Mouse (Mus musculus): ENCODE data around the gene Pdzrn3. TPM values are rescaled to one million over a fixed set of nuclear protein-coding genes. Genes with fewer than 3 reads are reported as not detected.
A peak's percentile ranks its signal among the peaks of the same experiment; 100 is the strongest.

The Pdzrn3 gene
- polyA plus RNA-seq, 1 experiment from 2014 or later, result 27.3 TPM

DNA sequence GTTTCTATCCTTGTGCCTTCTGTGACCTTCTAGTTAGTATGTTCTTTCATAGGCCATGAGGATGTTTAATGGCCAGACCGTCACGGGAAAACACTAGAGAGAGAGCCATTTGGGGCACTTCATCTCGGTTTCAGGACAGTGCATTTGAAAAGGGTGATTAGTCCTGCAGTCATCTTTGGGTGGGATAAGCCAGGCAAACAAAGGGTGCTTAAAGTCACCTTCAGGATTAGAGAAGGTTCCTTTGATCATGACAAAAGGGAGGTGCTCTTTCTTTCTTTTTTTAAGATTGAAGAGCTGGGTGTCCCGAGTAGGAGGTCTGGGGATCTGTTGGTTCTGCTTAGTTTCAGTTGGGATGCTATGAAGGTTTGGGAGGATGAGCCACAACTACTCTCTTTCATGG lies 105.4 kb downstream of the Pdzrn3 start:
- no peak overlapping the region for H3K4me2 ChIP-seq (ENCODE audit: low read depth)
- H3K9ac ChIP-seq (ENCODE audit: low read length), result no peak overlapping the region
- DNase-seq (ENCODE audit: low spot score) (no peak), ATAC-seq (ENCODE audit: insufficient read depth, low FRiP score, low TSS enrichment) (no peak)
- H3K36me3 ChIP-seq (ENCODE audit: control insufficient read depth, insufficient read depth, low read length), result no peaks in the 10 kb centered on the region
- H3K4me1 ChIP-seq (ENCODE audit: control insufficient read depth, insufficient read depth, low read length), result peaks cover 23% of the 10 kb centered on the region
- H3K27me3 ChIP-seq (ENCODE audit: control insufficient read depth, insufficient read depth, low read length), result no peaks in the 10 kb centered on the region
- H3K4me3 ChIP-seq (ENCODE audit: low read depth, low read length), result no peak overlapping the region
- H3K27ac ChIP-seq (ENCODE audit: low read depth, low read length), result no peak overlapping the region
- no peaks in the 10 kb centered on the region for H3K9me3 ChIP-seq (ENCODE audit: control insufficient read depth, low read length)
- WGBS, result 5% methylated on average over 4 of the region's 4 CpGs

DNA sequence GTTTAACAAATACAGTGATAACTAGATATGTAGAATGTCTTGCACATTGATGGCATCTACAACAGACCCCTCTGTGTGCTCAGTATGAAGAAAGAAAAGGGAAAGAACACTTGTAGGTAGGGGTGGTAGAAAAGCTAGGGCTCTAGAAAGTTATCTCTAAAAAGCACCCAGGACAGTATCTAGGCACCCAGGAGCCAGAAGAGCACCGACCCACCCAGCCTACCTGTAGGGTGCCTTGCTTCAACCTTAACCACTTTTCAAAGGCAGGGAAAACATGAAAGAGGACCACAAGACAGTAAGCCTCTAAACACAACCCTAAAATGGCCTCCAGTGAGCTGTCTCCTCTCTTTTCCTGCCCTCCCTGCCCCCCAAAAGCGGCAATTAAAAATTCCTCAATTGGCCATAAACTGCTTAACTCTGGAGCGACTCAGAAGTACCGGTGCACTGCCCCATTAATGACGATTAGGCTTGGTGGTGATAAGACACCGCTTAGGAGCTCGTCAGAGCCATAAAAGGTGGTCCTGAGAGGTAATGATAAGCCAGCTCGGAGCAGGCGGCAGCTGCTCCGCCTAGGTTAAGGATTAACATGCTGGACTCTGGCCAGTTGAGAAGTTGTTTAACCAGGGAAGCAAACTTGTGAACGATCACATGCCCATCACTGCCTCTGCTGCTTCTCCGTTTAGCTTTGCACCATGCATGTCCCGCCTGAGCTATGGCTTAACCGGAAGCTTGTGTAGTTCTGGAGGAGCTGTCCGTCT lies 106.1 kb downstream of the Pdzrn3 start:
- Histone ChIP-seq H3K27ac (ENCODE audit: low read depth, low read length) (no peak overlapping the region), H3K4me2 (ENCODE audit: low read depth) (no peak overlapping the region), H3K4me3 (ENCODE audit: low read depth, low read length) (no peak overlapping the region), H3K9ac (ENCODE audit: low read length) (no peak overlapping the region), H3K4me1 (ENCODE audit: control insufficient read depth, insufficient read depth, low read length) (peaks cover 26% of the 10 kb centered on the region), H3K9me3 (ENCODE audit: control insufficient read depth, low read length) (no peaks in the 10 kb centered on the region), H3K36me3 (ENCODE audit: control insufficient read depth, insufficient read depth, low read length) (no peaks in the 10 kb centered on the region), H3K27me3 (ENCODE audit: control insufficient read depth, insufficient read depth, low read length) (no peaks in the 10 kb centered on the region)
- no peak for ATAC-seq (ENCODE audit: insufficient read depth, low FRiP score, low TSS enrichment)
- WGBS, result 24% methylated on average over 15 of the region's 15 CpGs
- DNase-seq (ENCODE audit: low spot score), result no peak

DNA sequence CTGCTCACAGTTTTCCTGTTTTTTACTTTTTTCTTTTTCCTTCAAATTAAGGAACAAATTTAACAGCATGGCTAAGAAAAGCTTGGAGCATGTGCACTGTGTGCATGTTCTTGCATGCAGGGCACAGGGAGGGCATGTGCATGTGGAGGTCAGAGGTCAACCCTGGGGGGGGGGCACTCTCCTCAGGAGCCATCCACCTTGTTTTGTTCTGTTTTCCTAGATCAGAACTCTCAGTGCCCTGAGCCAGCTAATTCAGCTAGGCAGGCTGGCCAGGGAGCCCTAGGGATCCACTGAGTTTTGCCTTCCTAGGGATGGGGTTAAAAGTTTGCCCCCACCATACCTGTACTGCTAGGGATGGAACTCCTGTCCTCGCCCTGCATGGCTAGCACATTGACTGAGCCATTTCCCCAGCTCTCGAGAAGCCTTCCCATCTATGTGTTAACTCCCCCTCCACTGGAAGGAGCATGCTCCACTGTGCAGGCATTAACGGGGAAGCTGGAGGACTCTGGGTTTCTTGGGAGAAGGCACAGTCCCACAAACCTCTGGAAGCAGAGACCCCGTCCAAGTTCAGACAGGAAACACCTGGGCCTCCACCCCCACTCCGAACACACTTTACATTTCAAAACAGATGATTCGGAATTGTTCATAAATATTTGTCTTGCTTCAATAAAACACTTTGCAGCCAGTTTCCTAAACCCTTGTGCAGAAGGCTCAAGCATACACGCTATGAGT lies 107.4 kb downstream of the Pdzrn3 start:
- ATAC-seq (ENCODE audit: insufficient read depth, low FRiP score, low TSS enrichment) (no peak), DNase-seq (ENCODE audit: low spot score) (no peak)
- H3K9me3 ChIP-seq (ENCODE audit: control insufficient read depth, low read length), result no peaks in the 10 kb centered on the region
- no peak overlapping the region for H3K9ac ChIP-seq (ENCODE audit: low read length)
- no peak overlapping the region for H3K27ac ChIP-seq (ENCODE audit: low read depth, low read length)
- no peaks in the 10 kb centered on the region for H3K27me3 ChIP-seq (ENCODE audit: control insufficient read depth, insufficient read depth, low read length)
- H3K4me1 ChIP-seq (ENCODE audit: control insufficient read depth, insufficient read depth, low read length), result peaks cover 26% of the 10 kb centered on the region
- no peak overlapping the region for H3K4me3 ChIP-seq (ENCODE audit: low read depth, low read length)
- H3K36me3 ChIP-seq (ENCODE audit: control insufficient read depth, insufficient read depth, low read length), result no peaks in the 10 kb centered on the region
- no peak overlapping the region for H3K4me2 ChIP-seq (ENCODE audit: low read depth)
- 47% methylated on average over 7 of the region's 7 CpGs for WGBS

- ATAC-seq (ENCODE audit: insufficient read depth, low FRiP score, low TSS enrichment), result no peak
- H3K27ac ChIP-seq (ENCODE audit: low read depth, low read length), result no peak overlapping the region
- 42% methylated on average over 10 of the region's 10 CpGs for WGBS
Measured at GRCm38 (mm10) chr6:101269335-101270094, 108.2 kb downstream of the Pdzrn3 start.

DNA sequence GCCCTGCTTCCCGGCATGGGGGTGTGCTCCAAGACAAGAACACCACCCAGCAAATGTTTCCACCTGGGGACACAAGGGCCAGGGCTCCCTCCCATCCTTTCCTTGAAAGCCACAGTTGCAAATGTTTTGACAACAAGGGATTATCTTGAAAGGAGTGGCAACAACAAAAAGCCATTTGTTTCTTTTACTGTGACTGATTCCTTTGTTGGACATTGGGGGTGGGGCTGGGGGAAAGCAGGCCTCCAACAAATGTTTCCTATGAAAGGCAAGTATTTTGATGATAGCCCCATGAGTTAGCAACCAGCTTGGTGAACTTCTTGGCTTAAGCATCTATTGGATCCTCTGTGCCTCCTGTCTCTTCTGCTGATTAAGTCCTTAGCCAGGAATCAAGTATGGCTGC lies 109.4 kb downstream of the Pdzrn3 start:
- WGBS, result 7% methylated on average over 1 of the region's 1 CpGs
- Histone ChIP-seq H3K4me3 (ENCODE audit: low read depth, low read length) (no peak overlapping the region), H3K9ac (ENCODE audit: low read length) (no peak overlapping the region), H3K36me3 (ENCODE audit: control insufficient read depth, insufficient read depth, low read length) (no peaks in the 10 kb centered on the region), H3K9me3 (ENCODE audit: control insufficient read depth, low read length) (no peaks in the 10 kb centered on the region), H3K4me1 (ENCODE audit: control insufficient read depth, insufficient read depth, low read length) (peaks cover 37% of the 10 kb centered on the region), H3K27me3 (ENCODE audit: control insufficient read depth, insufficient read depth, low read length) (no peaks in the 10 kb centered on the region), H3K27ac (ENCODE audit: low read depth, low read length) (no peak overlapping the region), H3K4me2 (ENCODE audit: low read depth) (no peak overlapping the region)
- ATAC-seq (ENCODE audit: insufficient read depth, low FRiP score, low TSS enrichment) (no peak), DNase-seq (ENCODE audit: low spot score) (no peak)

More at GRCm38 (mm10) chr6:101269335-101270094, 108.2 kb downstream of the Pdzrn3 start:
- Histone ChIP-seq H3K27me3 (ENCODE audit: control insufficient read depth, insufficient read depth, low read length) (no peaks in the 10 kb centered on the region), H3K4me3 (ENCODE audit: low read depth, low read length) (no peak overlapping the region), H3K36me3 (ENCODE audit: control insufficient read depth, insufficient read depth, low read length) (no peaks in the 10 kb centered on the region), H3K4me1 (ENCODE audit: control insufficient read depth, insufficient read depth, low read length) (peaks cover 30% of the 10 kb centered on the region), H3K9ac (ENCODE audit: low read length) (no peak overlapping the region; the same call in 1 of the 2 replicates), H3K4me2 (ENCODE audit: low read depth) (no peak overlapping the region), H3K9me3 (ENCODE audit: control insufficient read depth, low read length) (no peaks in the 10 kb centered on the region)
- DNase-seq (ENCODE audit: low spot score), result no peak

DNA sequence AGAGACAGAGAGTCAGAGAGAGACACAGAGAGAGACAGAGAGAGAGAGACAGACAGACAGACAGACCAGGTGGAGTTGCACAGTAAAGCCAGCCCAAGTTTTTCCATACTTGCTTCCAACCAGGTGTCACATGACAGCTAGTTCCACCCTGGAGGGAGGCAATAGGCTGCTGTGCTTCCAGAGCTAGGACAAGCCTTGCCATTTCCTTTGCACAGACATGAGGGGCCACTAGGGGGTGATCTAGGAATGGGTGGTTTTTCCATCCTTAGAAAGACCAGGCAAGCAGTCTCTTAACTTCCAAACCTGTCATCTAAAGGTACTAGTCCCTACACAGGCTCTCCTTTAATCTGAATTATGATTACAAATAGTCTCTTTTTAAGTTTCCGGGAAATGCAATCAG lies 110.9 kb downstream of the Pdzrn3 start:
- no peak overlapping the region for H3K4me2 ChIP-seq (ENCODE audit: low read depth)

GRCm38 (mm10) chr6:101263544-101263943 lies 114.2 kb downstream of the Pdzrn3 start:
- Histone ChIP-seq H3K36me3 (ENCODE audit: control insufficient read depth, insufficient read depth, low read length) (no peaks in the 10 kb centered on the region), H3K4me2 (ENCODE audit: low read depth) (no peak overlapping the region), H3K4me1 (ENCODE audit: control insufficient read depth, insufficient read depth, low read length) (peaks cover 22% of the 10 kb centered on the region), H3K27ac (ENCODE audit: low read depth, low read length) (no peak overlapping the region; the same call in 1 of the 2 replicates), H3K4me3 (ENCODE audit: low read depth, low read length) (no peak overlapping the region), H3K9ac (ENCODE audit: low read length) (no peak overlapping the region), H3K27me3 (ENCODE audit: control insufficient read depth, insufficient read depth, low read length) (no peaks in the 10 kb centered on the region), H3K9me3 (ENCODE audit: control insufficient read depth, low read length) (no peaks in the 10 kb centered on the region)
- DNase-seq (ENCODE audit: low spot score) (peak; percentile 52), ATAC-seq (ENCODE audit: insufficient read depth, low FRiP score, low TSS enrichment) (peak; percentile 32)
- WGBS, result 3% methylated on average over 4 of the region's 4 CpGs

More for the DNA sequence above, 110.9 kb downstream of the Pdzrn3 start:
- ATAC-seq (ENCODE audit: insufficient read depth, low FRiP score, low TSS enrichment) (no peak; the same call in 1 of the 2 replicates), DNase-seq (ENCODE audit: low spot score) (peak; percentile 74)
- Histone ChIP-seq H3K9me3 (ENCODE audit: control insufficient read depth, low read length) (no peaks in the 10 kb centered on the region), H3K27me3 (ENCODE audit: control insufficient read depth, insufficient read depth, low read length) (no peaks in the 10 kb centered on the region), H3K9ac (ENCODE audit: low read length) (no peak overlapping the region), H3K36me3 (ENCODE audit: control insufficient read depth, insufficient read depth, low read length) (no peaks in the 10 kb centered on the region), H3K4me3 (ENCODE audit: low read depth, low read length) (no peak overlapping the region), H3K4me1 (ENCODE audit: control insufficient read depth, insufficient read depth, low read length) (peaks cover 38% of the 10 kb centered on the region), H3K27ac (ENCODE audit: low read depth, low read length) (no peak overlapping the region)
- WGBS, result 26% methylated on average over 1 of the region's 1 CpGs

GRCm38 (mm10) chr6:101261513-101261912 lies 116.2 kb downstream of the Pdzrn3 start:
- DNase-seq (ENCODE audit: low spot score) (peak; percentile 58), ATAC-seq (ENCODE audit: insufficient read depth, low FRiP score, low TSS enrichment) (no peak)
- Histone ChIP-seq H3K4me2 (ENCODE audit: low read depth) (no peak overlapping the region), H3K27ac (ENCODE audit: low read depth, low read length) (no peak overlapping the region), H3K36me3 (ENCODE audit: control insufficient read depth, insufficient read depth, low read length) (no peaks in the 10 kb centered on the region), H3K4me3 (ENCODE audit: low read depth, low read length) (no peak overlapping the region), H3K9me3 (ENCODE audit: control insufficient read depth, low read length) (no peaks in the 10 kb centered on the region), H3K27me3 (ENCODE audit: control insufficient read depth, insufficient read depth, low read length) (no peaks in the 10 kb centered on the region), H3K9ac (ENCODE audit: low read length) (no peak overlapping the region), H3K4me1 (ENCODE audit: control insufficient read depth, insufficient read depth, low read length) (peaks cover 12% of the 10 kb centered on the region)
- WGBS, result 8% methylated on average over 4 of the region's 4 CpGs
